Mouse (Mus musculus): ENCODE measurements around the gene Epha3.

- TF ChIP-seq CTCF (IDR thresholded peaks at IDR 0.05), result no peak
- TF ChIP-seq EP300 (IDR thresholded peaks at IDR 0.05), result no peak
Observed at GRCm38 (mm10) chr16:63665897-63666464, 198.0 kb downstream of the Epha3 start.
